Mouse (Mus musculus) left cerebral cortex, postnatal 36 days (tissue): ENCODE data around the gene Acot8. TPM values are rescaled to one million over a fixed set of nuclear protein-coding genes. Genes with fewer than 3 reads are reported as not detected.
A peak's percentile ranks its signal among the peaks of the same experiment; 100 is the strongest.

Experiments used
- DNase-seq, 2 experiments: peaks; one replicate each; pipeline ENCODE4 v3.0.0; 2021 to 2022; ENCODE audit warnings: low spot score in 2 of 2, mixed read lengths in 1 of 2
- intact Hi-C: fragments of 180-260 bp; cut with DNase I; formaldehyde crosslinking; loops from one replicate; pipeline ENCODE4 v1.15.1; 2025
- total RNA-seq, 2 experiments: library from RNA; stranded (reverse); gene quantifications; 2 replicates each; pipeline ENCODE4 v1.2.3; 2021

Acot8 gene
- total RNA-seq = 10 to 100 TPM; 25.5 to 27.6 TPM

DNA sequence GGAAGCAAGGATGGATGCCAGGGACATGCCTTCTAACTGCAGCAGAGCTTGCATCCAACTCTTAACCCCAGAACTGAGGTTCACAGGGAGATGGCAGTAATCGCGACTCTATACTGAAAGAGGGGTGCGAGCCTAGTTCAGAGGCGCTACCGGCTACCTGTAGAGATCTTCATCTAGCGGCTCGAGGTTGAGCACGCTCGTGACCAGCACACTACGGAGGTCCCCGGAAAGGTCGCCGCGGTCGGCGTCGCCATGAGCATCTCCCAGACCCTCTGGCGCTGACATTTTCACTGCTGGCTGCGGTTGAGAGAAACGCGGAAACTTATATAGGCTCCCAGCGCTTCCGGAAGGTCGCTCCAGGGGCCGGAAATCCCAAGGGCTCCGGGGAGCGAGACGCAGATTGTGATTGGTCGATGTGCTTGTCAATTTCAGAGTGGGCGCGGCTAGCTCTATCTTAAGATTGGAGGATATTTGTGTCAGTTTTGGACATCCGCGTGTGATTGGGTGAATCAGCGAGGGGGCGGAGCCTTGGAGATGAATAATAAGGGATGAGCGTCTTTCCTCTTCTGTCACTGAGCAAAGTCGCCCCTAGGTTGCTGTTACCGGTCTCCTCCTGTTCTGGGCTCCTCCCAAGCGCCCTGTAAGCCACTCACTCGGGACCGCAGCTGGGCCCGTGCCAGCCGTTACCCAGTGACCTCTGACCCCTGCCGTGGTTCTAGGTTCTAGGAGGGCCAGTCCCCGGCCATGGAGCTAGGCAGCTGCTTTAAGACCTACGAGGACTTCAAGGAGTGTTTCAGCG is at the start of gene Acot8, which contains the start of gene Zswim3:
Gene Acot8 (minus strand): TSS at position 350 of the 799 bp plus-strand sequence.
Gene Zswim3 (plus strand): TSS at position 566 of the 799 bp plus-strand sequence.
- DNase-seq = peak; percentile 96 to 99
- intact Hi-C loops = loop anchor here (2.0 kb wide), 1 partner anchor 18 kb away; the partner anchor contains the start of gene Zswim1

DNA sequence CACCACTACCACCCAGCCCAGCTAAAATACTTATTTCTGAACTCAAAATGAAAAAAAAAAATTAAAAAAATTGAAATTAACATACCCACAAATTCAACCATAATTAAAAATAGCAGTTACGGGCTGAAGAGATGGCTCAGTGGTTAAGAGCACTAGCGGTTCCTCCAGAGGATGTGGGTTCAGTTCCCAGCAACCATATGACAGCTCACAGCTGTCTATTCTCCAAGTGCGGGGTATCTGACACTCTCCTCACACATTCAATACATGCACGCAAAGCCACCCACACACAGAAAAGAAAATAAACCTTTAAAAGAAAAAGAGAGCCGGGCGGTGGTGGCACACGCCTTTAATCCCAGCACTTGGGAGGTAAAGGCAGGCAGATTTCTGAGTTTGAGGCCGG is 45.4 kb upstream of the Acot8 start:
- intact Hi-C loops = no loop called here
- DNase-seq = no peak

DNA sequence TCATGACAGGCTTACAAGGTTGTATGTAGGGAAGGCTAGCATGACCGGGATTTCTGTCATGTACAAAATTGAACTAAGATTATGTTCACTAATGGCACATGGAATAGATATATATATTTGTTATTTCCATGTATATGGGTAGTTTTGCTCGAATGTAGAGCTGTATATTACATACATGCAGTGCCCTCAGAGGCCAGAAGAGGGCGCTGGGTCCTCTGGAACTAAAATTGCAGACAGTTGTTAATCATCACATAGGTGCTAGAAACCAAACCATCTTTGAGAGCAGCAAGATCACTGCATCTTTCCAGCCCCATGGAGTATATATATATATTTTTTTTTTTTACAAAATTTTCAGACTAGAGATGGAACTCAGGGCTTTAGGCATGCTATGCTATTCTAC is 41.1 kb upstream of the Acot8 start:
- no peak for DNase-seq
- intact Hi-C loops = no loop called here

DNA sequence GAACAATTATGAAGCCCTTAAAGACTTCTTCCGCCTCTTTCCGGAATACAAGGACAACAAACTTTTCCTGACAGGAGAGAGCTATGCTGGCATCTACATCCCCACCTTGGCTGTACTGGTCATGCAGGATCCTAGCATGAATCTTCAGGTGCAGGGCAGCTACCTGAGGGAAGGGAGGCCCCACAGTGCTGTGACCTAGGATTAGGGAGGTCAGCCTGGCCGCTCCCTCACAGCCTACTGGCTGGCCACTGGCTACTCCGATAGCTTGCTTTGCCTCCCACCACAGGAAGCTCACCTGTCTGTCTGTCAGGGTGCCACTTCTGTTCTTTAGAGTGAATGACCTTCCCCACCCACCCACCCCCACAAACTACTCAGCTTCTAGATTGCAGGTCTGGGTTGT is 30.5 kb upstream of the Acot8 start:
- no peak for DNase-seq
- intact Hi-C loops = loop anchor here (2.0 kb wide), 1 partner anchor 44 kb away; the partner anchor contains the start of gene Pcif1

DNA sequence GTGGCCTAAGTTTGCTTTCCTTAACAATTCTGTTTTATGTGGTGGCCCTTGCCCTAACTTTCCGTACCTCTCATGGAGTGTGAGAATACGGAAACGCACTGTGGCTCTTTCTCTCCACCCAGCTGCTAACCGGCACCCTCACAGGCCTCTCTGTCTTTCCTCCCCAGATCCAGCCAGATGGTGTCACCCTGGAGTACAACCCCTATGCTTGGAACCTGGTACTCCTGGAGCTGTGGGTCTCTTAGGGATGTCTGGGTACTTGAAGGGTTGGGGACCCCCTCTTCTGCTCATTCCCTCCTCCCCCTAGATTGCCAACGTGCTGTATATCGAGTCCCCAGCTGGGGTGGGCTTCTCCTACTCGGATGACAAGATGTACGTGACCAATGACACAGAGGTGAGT is 29.8 kb upstream of the Acot8 start:
- intact Hi-C loops = loop anchor here (2.0 kb wide), 1 partner anchor 44 kb away; the partner anchor contains the start of gene Pcif1

DNA sequence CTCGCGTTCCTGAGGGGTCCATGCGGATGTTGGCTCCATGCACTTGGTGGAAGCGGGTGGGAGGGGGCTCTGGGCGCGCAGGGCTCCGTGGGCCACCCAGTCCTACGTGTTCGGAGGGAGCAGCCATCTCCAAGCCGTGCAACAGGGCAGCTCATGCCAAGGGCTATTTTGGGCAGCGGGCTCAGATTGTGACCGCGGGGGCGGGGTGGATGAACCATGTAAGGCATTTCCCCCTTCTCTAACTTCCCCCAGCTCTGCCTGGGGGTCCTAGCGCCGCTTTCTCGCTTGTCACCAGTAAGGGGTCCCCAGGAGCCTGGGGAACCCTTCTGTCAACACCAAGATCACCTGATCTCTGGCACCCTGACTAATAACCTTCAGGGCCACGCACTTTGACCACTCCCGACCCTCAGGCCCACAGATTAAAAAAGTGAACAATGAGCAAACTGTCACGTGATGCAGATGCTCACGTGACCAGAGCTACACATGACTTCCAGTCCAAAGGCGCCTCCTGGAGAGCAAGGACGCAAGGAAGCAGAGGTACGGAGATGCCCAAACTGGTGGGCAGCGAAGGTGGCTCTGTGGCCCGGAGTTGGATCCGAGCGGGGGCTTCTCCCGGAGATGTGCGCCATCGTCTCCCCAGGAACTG is 28.8 kb upstream of the Acot8 start, which contains the start of gene Neurl2:
Gene Neurl2 (minus strand): TSS at position 143 of the 646 bp plus-strand sequence.
- DNase-seq = peak; percentile 89 to 91
- intact Hi-C loops = no loop called here

More for the DNA sequence above, 29.8 kb upstream of the Acot8 start:
- no peak for DNase-seq

DNA sequence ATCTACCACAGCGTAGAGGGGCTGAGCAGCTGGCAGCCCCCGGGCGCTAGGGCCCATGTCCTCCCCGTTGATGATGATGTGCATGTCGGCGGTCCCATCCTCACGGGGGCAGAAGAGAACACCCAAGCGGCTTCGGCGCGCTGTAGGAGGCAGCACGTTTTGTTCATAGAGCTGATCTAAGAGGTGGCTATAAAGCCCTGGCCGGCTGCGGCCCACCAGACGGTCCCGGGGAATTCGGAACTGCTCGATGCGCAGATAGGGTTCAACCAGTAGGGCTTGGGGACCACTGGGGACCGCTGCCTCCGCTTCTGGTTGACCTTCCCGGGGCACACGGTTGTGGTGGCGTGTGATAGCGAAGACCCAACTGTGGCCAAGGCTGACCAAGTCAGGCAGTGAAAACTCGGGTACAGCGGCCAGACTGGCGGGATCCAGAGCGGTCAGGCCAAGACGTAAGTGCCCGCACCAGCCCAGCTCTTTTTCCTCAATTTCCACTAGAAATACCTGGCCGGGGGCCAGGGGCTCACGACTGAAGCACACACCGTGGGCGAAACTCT is 28.1 kb upstream of the Acot8 start, which contains the start of gene Ctsa:
Gene Ctsa (plus strand): TSS at position 126 of the 554 bp plus-strand sequence.
- DNase-seq = peak; percentile 75 to 80
- intact Hi-C loops = no loop called here

DNA sequence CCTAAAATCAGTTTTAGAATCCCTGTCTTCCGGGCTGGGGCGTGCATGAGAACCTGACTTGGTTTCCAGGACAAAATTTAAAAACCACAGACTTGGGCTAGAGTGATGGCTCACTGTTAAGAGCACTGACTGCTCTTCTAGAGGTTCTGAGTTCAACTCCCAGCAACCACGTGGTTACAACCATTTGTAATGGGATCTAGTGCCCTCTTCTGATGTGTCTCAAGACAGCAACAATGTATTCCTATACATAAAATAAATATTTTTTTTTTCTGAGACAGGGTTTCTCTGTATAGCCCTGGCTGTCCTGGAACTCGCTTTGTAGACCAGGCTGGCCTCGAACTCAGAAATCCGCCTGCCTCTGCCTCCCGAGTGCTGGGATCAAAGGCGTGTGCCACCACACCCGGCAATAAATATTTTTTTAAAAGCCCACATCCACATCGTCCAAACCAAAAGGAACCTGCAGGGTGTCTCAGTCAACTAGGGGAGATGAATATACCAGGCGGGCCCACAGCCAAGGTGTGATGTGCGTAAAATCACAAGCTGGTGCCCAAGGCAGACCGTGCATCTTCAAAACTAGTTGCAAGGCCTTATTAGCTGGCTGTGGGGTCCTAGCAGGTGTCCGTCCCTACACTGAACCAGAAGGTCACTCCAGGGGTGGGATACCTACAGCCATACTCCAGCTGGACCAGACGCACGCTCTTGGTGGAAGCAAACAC is 27.5 kb upstream of the Acot8 start:
- no peak for DNase-seq
- intact Hi-C loops = no loop called here

DNA sequence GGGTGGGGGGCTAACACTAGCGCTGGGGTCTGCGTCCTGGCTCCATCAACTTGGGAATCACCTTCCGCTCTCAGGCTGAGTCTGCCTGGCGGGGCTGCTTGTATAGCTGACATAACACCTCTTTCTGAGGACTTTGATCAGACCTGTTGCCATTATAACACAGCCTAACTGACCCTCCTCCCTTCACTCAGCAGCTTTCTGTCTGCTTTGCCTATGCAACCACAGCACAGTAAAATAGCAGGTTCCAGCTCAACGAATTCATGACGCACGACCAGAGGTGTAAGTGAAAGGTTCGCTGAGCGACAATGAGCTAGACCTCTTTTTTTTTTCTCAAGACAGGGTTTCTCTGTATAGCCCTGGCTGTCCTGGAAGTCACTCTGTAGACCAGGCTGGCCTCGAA is 26.3 kb upstream of the Acot8 start:
- no peak for DNase-seq
- intact Hi-C loops = no loop called here

DNA sequence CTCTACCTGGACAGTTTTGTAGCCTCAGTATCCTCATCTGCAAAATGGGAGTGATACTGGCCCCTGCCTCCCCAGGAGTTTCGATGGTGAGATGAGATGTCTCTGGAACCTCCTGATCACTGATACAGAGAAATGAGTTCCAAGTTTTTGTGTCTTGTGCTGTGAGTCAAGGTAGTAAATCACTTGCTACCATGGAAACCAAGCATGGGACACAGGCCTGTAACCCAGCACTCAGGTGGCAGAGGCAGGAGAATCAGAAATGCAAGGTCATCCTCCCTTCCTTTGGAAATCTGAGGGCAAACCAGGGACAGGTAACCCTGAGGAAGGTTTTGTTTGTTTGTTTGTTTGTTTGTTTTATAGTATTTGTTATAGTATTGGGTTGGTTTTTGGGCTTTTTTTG is 24.4 kb upstream of the Acot8 start:
- intact Hi-C loops = no loop called here
- no peak for DNase-seq

DNA sequence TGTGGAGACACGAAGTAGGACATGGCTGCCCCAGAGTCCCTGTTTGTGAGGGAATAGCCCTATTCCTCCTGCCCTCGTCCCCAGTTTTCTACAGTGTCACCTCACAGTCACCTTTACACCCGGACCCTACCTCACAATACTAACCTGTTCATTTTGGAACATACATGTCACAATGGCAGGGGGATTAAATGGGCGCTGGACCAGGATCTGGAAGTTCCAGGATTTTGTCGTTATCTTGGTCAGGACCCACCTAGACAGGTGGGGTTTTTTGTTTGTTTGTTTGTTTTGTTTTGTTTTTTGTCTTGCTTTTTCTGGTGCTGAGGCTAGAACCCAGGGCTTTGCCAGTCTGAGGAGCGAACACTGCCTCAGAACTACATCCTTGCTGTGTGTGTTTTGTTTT is 23.8 kb upstream of the Acot8 start, which contains the start of gene Spata25:
Gene Spata25 (minus strand): TSS at position 101 of the 400 bp plus-strand sequence.
- DNase-seq = no peak
- intact Hi-C loops = no loop called here

DNA sequence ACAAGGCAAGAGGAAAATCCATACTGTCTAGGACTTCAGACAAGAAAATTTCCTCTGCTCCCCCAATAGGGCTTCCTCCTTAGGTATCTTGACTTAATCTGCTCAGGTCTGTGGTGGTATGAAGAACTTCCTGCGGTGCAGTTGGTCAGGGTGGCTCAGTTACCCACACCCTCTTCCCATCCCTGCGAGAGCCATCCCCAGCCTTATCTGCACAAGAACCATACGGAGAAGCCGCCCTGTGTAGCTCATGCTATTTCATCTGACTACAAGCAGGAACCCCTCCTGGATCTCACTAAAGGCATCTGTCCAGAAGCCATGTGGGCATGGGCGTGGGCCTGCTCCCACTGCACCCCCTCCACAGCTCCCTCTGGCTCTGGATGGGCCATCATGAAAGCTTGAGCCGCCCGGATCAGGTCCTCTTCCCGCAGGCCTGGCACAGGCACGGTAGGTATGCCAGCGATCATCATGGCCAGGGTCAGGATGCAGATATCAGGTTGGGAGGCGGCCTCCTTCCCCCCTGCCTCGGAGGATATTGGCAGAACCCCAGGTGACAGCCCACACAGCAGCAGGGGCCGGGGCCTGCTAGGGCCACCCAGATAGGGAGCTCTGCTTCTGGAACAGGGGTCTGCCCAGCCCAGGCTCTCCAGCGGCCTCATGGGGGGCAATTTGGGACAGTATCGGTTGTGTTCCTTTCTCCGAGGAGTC is 22.6 kb upstream of the Acot8 start:
- DNase-seq = no peak
- intact Hi-C loops = no loop called here

DNA sequence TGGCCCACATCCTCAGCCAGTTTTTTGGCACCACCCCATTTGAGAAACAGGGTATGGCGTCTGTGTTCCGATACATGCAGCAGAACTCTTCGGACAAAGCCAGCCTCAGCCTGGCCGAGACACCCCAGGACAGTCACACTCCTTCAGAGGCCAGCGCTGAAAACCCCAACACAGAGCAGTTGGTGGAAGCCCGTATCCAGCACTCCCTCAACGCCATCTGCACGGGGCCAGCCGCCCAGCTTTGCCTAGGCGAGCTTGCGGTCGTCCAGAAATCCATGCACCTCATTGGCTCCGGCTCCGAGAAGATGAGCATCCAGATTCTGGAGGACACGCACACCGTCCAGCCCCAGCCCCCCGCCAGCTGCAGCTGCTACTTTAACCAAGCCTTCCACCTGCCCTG is 20.8 kb upstream of the Acot8 start:
- intact Hi-C loops = no loop called here
- DNase-seq = no peak

DNA sequence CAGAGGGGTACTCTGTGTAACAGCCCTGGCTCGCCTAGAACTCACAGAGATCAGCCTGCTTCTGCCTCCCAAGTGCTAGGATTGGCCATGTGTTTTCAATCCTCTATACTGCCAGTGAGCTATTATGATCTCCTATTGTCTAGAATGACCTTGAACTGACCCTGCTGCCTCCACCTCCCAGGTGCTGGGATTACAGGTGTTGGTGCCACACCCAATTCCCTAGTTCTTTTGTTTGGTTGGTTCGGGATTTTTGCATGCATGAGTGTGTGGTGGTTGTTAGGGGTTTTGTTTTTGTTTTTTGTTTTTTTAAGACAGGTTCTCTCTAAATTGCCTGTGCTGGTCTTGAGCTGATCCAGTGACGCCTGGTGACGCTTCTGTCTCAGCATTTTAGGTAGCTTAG is 19.3 kb upstream of the Acot8 start:
- DNase-seq = no peak
- intact Hi-C loops = loop anchor here (2.0 kb wide), 1 partner anchor 19 kb away; the partner anchor contains the start of genes Acot8 and Zswim3

DNA sequence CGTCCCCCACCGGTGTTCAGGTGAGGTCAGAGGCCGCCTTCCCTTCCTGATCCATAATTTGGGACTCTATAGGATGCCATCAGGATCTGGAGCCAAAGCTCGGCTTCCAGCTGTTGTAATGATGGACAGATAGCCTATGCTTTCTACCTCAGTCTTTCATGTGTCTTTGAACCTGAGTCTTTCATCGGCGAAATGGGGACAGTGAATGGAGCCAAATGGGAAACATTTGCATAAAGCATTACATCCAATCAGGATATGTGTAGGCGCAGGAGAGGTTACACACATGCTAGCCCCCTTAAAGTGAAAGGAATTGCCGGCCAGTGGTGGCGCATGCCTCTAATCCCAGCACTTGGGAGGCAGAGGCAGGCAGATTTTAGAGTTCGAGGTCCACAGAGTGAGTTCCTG is 18.5 kb upstream of the Acot8 start:
- intact Hi-C loops = loop anchor here (2.0 kb wide), 1 partner anchor 18 kb away; the partner anchor contains the start of genes Acot8 and Zswim3
- no peak for DNase-seq

DNA sequence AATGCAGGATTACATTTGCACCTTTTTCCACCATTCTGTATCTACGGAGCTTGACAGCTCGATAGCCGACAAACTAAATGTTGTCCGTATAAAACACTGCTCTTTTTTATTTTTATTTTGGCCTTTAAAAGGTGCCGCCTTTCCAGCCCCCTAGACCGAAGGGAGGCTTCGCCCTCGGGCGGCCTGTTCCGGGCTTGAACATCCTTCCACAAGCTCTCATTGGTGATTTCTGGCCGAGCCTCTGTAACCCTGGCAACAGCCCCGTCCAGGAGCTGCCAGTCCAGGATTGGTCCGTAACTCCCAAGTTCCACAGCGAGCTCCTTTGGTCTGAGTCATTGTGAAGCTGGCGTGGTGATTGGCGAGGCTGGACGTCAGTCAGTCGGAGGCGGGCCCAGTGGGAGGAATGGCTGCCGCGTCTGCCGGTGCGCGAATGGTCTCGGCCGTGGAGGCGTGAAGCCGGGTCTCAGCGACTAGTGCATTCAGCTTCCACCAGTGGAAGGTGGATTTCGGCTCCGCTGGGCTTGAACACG is 18.0 kb upstream of the Acot8 start, which contains the start of gene Zswim1:
Gene Zswim1 (plus strand): TSS at position 51 of the 530 bp plus-strand sequence.
- peak; percentile 100 for DNase-seq
- intact Hi-C loops = loop anchor here (2.0 kb wide), 1 partner anchor 18 kb away; the partner anchor contains the start of genes Acot8 and Zswim3

DNA sequence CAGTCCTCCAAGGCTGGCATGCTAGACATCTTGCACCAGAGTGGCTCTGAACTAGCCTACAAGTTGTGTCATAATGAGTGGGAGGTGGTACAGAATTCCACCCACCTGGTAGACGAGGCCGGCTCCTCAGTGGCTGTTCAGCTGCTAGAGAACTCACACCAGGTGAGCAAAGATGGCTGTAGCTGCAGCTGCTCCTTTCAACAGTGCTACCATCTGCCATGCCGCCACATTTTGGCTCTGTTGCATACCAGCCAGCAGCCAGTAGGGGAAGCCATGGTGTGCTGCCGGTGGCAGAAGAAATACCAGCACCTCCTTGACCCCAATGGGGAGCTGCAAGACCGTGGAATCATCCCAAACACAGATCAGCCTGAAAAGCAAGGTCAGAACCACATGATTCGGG is 16.4 kb upstream of the Acot8 start:
- intact Hi-C loops = no loop called here
- DNase-seq = peak in 1 of 2 experiments; percentile 24

DNA sequence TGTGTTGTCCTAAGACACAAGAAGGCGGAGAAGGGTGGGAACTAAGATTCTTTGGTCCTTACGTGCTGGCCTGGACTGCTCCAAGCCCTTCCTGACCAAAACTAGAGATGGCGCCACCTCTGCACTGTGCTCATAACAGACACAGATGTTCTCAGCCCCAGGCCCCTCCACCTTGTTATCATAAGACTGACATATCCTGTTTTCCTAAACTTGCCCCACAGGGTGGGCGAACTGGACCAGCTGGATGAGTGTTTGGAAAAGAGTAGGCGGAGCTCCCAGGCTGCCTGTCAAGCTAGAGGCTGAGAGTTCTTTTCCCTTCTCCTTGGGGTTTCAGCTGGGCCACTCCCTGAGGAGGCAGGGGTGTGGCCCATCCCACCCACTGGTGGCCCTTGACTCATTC is 13.0 kb upstream of the Acot8 start:
- no peak for DNase-seq

More for the DNA sequence above, 13.0 kb upstream of the Acot8 start:
- intact Hi-C loops = no loop called here
